Mouse (Mus musculus): ENCODE data around the gene Dpf2.
A peak's percentile ranks its signal among the peaks of the same experiment; 100 is the strongest.

The Dpf2 gene

GRCm38 (mm10) chr19:5913007-5913719, at the start of gene Dpf2:
Gene Dpf2 (minus strand): TSS chr19:5913010.
- no peak for DNase-seq (ENCODE audit: low spot score)

GRCm38 (mm10) chr19:5957371-5957770, 44.6 kb upstream of the Dpf2 start:
- DNase-seq (ENCODE audit: low spot score): no peak

- peak; percentile 85 for DNase-seq (ENCODE audit: low spot score)
These were observed 43.9 kb upstream of the Dpf2 start for GRCm38 (mm10) chr19:5956685-5957084.

GRCm38 (mm10) chr19:5955704-5956670, 43.2 kb upstream of the Dpf2 start:
- DNase-seq (ENCODE audit: low spot score): peak; percentile 75

- no peak for DNase-seq (ENCODE audit: low spot score)
These were observed 42.1 kb upstream of the Dpf2 start for GRCm38 (mm10) chr19:5954936-5955335.

GRCm38 (mm10) chr19:5954031-5954710, 41.4 kb upstream of the Dpf2 start:
- DNase-seq (ENCODE audit: low spot score): no peak

- DNase-seq (ENCODE audit: low spot score): no peak
These were observed 40.5 kb upstream of the Dpf2 start for GRCm38 (mm10) chr19:5953201-5953770.

GRCm38 (mm10) chr19:5952071-5952691, 39.4 kb upstream of the Dpf2 start:
- no peak for DNase-seq (ENCODE audit: low spot score)

GRCm38 (mm10) chr19:5951631-5952030, 38.8 kb upstream of the Dpf2 start:
- no peak for DNase-seq (ENCODE audit: low spot score)

- DNase-seq (ENCODE audit: low spot score): no peak
These were observed 37.4 kb upstream of the Dpf2 start for GRCm38 (mm10) chr19:5950218-5950617.

GRCm38 (mm10) chr19:5945891-5946290, 33.1 kb upstream of the Dpf2 start:
- DNase-seq (ENCODE audit: low spot score): peak; percentile 63

GRCm38 (mm10) chr19:5945027-5945426, 32.2 kb upstream of the Dpf2 start:
- peak; percentile 59 for DNase-seq (ENCODE audit: low spot score)

GRCm38 (mm10) chr19:5944145-5944544, 31.3 kb upstream of the Dpf2 start:
- no peak for DNase-seq (ENCODE audit: low spot score)

- DNase-seq (ENCODE audit: low spot score): no peak
These were observed 30.6 kb upstream of the Dpf2 start for GRCm38 (mm10) chr19:5943404-5943803.

GRCm38 (mm10) chr19:5942581-5942980, 29.8 kb upstream of the Dpf2 start:
- DNase-seq (ENCODE audit: low spot score): no peak

- no peak for DNase-seq (ENCODE audit: low spot score)
These were observed 27.8 kb upstream of the Dpf2 start for GRCm38 (mm10) chr19:5940656-5941055.

GRCm38 (mm10) chr19:5940173-5940572, 27.4 kb upstream of the Dpf2 start:
- peak; percentile 89 for DNase-seq (ENCODE audit: low spot score)

GRCm38 (mm10) chr19:5939715-5940114, 26.9 kb upstream of the Dpf2 start:
- DNase-seq (ENCODE audit: low spot score): no peak

GRCm38 (mm10) chr19:5938516-5938915, 25.7 kb upstream of the Dpf2 start:
- DNase-seq (ENCODE audit: low spot score): no peak

- no peak for DNase-seq (ENCODE audit: low spot score)
These were observed 25.1 kb upstream of the Dpf2 start for GRCm38 (mm10) chr19:5937836-5938406.

- no peak for DNase-seq (ENCODE audit: low spot score)
These were observed 24.5 kb upstream of the Dpf2 start for GRCm38 (mm10) chr19:5937095-5937835.

Measured in urinary bladder, postnatal 14 days (tissue).